Mouse (Mus musculus) embryonic fibroblast, embryonic 13.5 days (primary cell): ENCODE measurements around the gene Pgap3.

Experiments used
- CTCF ChIP-seq: IDR thresholded peaks from 2 replicates; pipeline ENCODE4 v1.5.1; 2011; ENCODE audit warnings: mild to moderate bottlenecking, control low read depth, low read length, moderate library complexity, borderline replicate concordance; ENCODE audit not compliant: insufficient read depth
- POLR2A ChIP-seq: IDR thresholded peaks from 2 replicates; pipeline ENCODE4 v1.6.1; 2011; ENCODE audit warnings: low read depth, mild to moderate bottlenecking, control low read depth, low read length, moderate library complexity

DNA sequence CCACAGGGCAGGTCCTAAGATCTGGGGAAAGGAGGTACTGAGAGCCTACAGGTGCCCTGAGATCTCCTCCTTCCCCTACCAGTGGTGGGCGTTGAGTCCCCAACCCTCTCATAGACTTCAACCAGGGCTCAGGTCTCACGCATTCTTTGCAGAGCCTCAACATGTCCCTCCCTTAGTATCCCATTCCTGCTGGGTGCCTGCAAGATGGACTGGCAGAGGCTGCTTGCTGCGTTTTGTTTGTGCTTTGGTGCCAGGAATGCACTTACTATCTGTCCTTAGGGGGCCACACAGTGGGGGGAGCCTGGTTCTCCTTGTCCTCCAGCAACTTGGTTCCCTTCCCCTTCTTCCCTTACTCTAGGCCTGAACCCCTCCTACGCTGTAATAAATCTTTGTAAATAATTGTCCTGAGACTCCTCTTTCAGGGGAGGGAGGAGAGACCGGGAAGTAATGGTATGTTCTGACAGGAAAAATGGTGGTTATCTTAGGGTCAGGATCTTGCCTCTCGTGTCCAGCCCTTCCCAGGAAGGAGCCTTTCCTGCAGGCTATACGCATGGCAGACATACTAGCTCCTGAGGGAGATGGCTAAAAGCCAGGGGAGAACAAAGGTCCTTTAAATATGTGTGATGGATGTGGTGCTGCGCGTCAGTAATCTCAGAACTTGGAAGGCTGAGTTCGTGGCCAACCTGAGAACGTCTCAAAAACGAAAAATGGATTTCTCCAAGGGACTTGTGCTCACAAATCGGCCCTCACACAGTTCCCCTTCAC is 42.7 kb downstream of the Pgap3 start:
- no peak for TF ChIP-seq CTCF
- TF ChIP-seq POLR2A, result no peak
